Mouse (Mus musculus) hindbrain, embryonic 12.5 days (tissue): ENCODE results near the gene Grasp. TPM values are rescaled to one million over a fixed set of nuclear protein-coding genes. Genes with fewer than 3 reads are reported as not detected.

ENCODE experiments used
- ATAC-seq: fragments of 200-750 bp; cut with Nextera tagmentation; 2 replicates; pipeline ENCODE4 v1.8.0; 2017; ENCODE audit warnings: moderate TSS enrichment; ENCODE audit not compliant: low FRiP score
- H3K27ac ChIP-seq: fragments of 300-500 bp; sonication (generic); 2 replicates; pipeline ENCODE4 v1.5.1; 2016; ENCODE audit warnings: mild to moderate bottlenecking
- H3K27me3 ChIP-seq: fragments of 300-500 bp; sonication (generic); 2 replicates; pipeline ENCODE4 v1.6.1; 2016; ENCODE audit warnings: mild to moderate bottlenecking
- H3K36me3 ChIP-seq: fragments of 300-500 bp; sonication (generic); 2 replicates; pipeline ENCODE4 v1.6.1; 2016; ENCODE audit warnings: mild to moderate bottlenecking
- H3K4me1 ChIP-seq: fragments of 300-500 bp; sonication (generic); 2 replicates; pipeline ENCODE4 v1.6.1; 2016
- H3K4me2 ChIP-seq: fragments of 300-500 bp; sonication (generic); replicated peaks from 2 replicates; pipeline ENCODE4 v1.6.1; 2016; ENCODE audit warnings: mild to moderate bottlenecking
- H3K4me3 ChIP-seq: fragments of 300-500 bp; sonication (generic); 2 replicates; pipeline ENCODE4 v1.5.1; 2016; ENCODE audit warnings: mild to moderate bottlenecking
- H3K9ac ChIP-seq: fragments of 300-500 bp; sonication (generic); 2 replicates; pipeline ENCODE4 v1.6.1; 2016; ENCODE audit warnings: mild to moderate bottlenecking, moderate library complexity
- H3K9me3 ChIP-seq: fragments of 300-500 bp; sonication (generic); replicated peaks from 2 replicates; pipeline ENCODE4 v1.6.1; 2016; ENCODE audit warnings: mild to moderate bottlenecking
- WGBS: fragments of 180-500 bp; shearing (Covaris S2); methylation state at CpG from one replicate; pipeline ENCODE4 v1.1.7; 2016; 5-methylcytosine and 5-hydroxymethylcytosine counted together
- polyA plus RNA-seq: library from polyadenylated mRNA; unstranded; fragments of >200 nt; fragmentation: Nextera tagmentation; extraction: Ambion mirVana; gene quantifications from 2 replicates; pipeline ENCODE4 v1.2.1, GENCODE M21; 2016

Gene Grasp
- polyA plus RNA-seq, 1 experiment from 2014 or later = 4.8 TPM

GRCm38 (mm10) chr15:101196961-101197360, 27.0 kb upstream of the Grasp start:
- no peak for ATAC-seq
- no peaks in the 10 kb centered on the region for H3K9me3 ChIP-seq
- H3K4me1 ChIP-seq = peaks cover 10% of the 10 kb centered on the region
- H3K9ac ChIP-seq = no peak overlapping the region
- no peak overlapping the region for H3K4me3 ChIP-seq
- peaks cover 75% of the 10 kb centered on the region for H3K36me3 ChIP-seq
- no peaks in the 10 kb centered on the region for H3K27me3 ChIP-seq
- H3K4me2 ChIP-seq = no peak overlapping the region
- H3K27ac ChIP-seq = no peak overlapping the region

DNA sequence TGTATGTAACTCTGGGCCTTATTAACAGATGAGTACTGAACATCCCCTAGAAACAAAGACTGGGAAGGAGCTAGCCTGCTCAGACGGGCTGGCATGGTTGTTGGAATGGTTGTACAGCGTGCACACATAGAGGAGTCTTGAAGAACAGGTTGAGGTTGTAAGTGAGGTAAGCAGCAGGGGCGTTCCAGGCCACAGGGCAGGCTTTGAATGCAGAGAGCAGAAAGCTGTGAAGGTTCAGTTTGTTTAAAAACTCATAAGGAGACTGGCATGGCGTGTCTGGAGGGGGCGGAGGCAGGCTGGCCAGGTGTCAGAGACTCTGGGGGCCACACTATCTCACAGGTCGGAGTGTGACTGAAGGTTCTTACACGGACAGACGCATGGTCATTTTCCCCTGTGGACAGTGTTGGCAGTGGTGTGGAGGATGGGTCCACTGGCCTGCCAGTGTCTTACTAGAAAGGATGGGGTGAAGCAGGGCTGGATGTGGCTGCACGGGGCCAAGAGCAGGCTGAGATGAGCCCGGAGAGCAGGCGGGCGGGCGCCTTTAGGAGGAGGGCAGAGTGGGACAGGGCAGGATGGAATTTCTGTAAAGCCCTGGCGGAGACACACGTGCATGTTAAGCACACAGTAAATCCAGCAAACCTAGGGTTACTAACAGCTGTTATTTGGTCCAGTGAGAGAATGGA, 26.4 kb upstream of the Grasp start:
- no peak overlapping the region for H3K27ac ChIP-seq
- 88% methylated on average over 15 of the region's 15 CpGs for WGBS
- no peaks in the 10 kb centered on the region for H3K9me3 ChIP-seq
- H3K36me3 ChIP-seq = peaks cover 82% of the 10 kb centered on the region
- peak; percentile 40; the same call in 1 of the 2 replicates for ATAC-seq
- H3K27me3 ChIP-seq = no peaks in the 10 kb centered on the region
- no peak overlapping the region for H3K9ac ChIP-seq
- no peak overlapping the region for H3K4me2 ChIP-seq
- no peak overlapping the region for H3K4me3 ChIP-seq
- H3K4me1 ChIP-seq = peaks cover 4% of the 10 kb centered on the region; the same call in 1 of the 2 replicates

DNA sequence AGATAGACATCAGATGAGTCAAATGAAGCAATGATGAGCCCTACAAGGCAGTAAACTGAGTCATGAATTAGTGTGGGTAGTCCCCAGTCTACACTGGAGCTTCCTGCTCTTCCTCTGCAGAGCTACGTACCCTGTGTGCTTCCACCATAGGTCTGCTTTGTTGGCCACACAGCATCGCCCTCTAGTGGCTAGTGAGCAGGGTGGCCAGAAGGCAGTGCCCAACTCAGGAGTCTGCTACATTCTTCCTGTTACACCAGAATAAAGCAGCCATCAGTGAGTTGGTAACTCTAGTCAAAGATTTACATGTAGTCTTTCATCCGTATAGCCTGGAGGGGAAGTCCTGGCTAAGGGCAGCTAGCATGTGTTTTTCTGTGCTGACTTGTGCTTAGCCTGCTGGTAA, 25.8 kb upstream of the Grasp start:
- Histone ChIP-seq H3K9me3 (no peaks in the 10 kb centered on the region), H3K27ac (no peak overlapping the region), H3K4me3 (no peak overlapping the region), H3K4me2 (no peak overlapping the region), H3K27me3 (no peaks in the 10 kb centered on the region), H3K36me3 (peaks cover 87% of the 10 kb centered on the region), H3K4me1 (no peaks in the 10 kb centered on the region), H3K9ac (no peak overlapping the region)
- WGBS = 24% methylated on average over 3 of the region's 3 CpGs
- no peak for ATAC-seq

DNA sequence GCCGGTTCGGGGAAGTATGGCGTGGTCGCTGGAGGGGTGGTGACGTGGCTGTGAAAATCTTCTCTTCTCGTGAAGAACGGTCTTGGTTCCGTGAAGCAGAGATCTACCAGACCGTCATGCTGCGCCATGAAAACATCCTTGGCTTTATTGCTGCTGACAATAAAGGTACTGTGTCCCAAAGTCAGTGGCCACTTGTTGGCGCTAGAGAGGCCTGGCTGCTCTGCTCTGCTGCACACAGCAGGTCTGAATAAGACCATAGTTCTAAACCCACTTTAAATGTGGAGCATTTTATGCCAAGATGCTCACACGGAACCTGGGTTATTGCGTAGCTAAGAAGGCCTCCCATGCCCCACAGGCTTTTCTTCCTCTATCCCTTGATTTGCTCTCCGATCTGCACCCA, 25.1 kb upstream of the Grasp start:
- H3K9ac ChIP-seq = no peak overlapping the region
- no peaks in the 10 kb centered on the region for H3K9me3 ChIP-seq
- H3K36me3 ChIP-seq = peaks cover 90% of the 10 kb centered on the region
- H3K4me1 ChIP-seq = no peaks in the 10 kb centered on the region
- H3K27me3 ChIP-seq = no peaks in the 10 kb centered on the region
- no peak for ATAC-seq
- no peak overlapping the region for H3K27ac ChIP-seq
- H3K4me2 ChIP-seq = no peak overlapping the region
- no peak overlapping the region for H3K4me3 ChIP-seq
- WGBS = 90% methylated on average over 14 of the region's 14 CpGs

DNA sequence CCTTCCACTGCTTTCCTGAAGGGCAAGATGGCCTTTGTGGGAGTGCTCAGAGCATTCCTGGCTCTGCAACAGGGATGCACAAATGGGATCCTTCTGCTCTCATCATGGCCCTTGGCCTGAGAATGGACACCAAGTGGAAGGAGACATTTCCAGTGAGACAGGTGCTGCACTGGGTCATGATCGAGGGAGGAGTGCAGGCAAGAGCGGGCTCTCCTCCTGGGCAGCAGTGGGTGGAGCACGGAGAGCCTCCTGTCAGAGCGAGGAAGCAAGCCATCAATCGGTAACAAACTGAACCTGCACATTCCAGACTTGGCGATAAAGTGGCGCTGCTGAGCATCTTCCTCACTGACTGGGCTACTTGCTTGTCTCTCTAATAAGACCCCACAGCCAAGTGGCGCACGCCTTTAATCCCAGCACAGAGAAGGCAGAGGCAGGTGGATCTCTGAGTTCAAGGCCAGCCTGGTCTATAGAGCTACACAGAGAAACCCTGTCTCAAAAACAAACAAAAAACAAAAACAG, 23.2 kb upstream of the Grasp start:
- Histone ChIP-seq H3K36me3 (peaks cover 84% of the 10 kb centered on the region), H3K27ac (no peak overlapping the region), H3K9ac (no peak overlapping the region), H3K4me1 (no peaks in the 10 kb centered on the region), H3K4me3 (no peak overlapping the region), H3K27me3 (no peaks in the 10 kb centered on the region), H3K9me3 (no peaks in the 10 kb centered on the region), H3K4me2 (no peak overlapping the region)
- ATAC-seq = no peak
- WGBS = 95% methylated on average over 9 of the region's 9 CpGs

DNA sequence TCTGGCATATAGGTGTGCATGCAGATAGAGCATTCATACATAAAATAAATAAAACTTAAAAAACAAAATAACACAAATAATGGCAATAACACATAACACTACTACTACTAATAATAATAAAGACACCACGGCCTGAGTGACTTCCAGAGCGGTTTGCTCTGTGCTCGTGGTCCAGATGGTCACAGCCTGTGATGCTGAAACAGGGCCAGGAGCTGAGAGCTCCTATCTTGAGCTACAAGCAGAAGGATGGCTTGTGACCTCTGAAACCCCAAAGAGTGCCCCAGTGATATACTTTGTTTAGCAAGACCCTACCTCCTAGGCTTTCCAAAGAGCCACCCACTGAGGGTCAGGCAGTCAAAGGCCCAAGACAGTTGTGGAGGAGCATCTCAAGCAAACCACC, 22.6 kb upstream of the Grasp start:
- H3K4me2 ChIP-seq = no peak overlapping the region
- peaks cover 84% of the 10 kb centered on the region for H3K36me3 ChIP-seq
- H3K27me3 ChIP-seq = no peaks in the 10 kb centered on the region
- no peaks in the 10 kb centered on the region for H3K4me1 ChIP-seq
- H3K27ac ChIP-seq = no peak overlapping the region
- H3K4me3 ChIP-seq = no peak overlapping the region
- no peaks in the 10 kb centered on the region for H3K9me3 ChIP-seq
- no peak for ATAC-seq
- H3K9ac ChIP-seq = no peak overlapping the region
- WGBS = 93% methylated on average over 3 of the region's 3 CpGs

DNA sequence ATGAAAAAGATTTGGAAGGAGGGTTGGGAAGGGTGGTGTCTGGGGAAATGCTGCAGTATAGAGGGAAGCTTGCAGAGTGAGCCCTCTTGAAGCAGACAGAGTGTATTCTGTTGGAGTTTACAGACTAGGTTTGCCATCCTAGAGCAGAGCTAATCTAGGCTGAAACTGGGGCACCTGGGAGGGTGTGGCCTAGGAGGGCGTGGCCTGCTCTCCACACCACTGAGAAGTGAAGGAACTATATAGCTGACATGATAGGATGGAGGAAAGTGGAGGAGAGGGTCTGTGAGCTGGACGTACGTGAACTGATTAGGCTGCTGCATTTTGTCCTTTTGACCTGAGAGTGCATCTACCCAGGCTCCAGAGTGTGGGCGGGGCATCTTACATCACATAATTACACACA, 20.3 kb upstream of the Grasp start:
- WGBS = 80% methylated on average over 4 of the region's 4 CpGs
- ATAC-seq = no peak
- H3K27me3 ChIP-seq = no peaks in the 10 kb centered on the region
- H3K4me2 ChIP-seq = no peak overlapping the region
- no peak overlapping the region for H3K9ac ChIP-seq
- peaks cover 92% of the 10 kb centered on the region for H3K36me3 ChIP-seq
- H3K4me3 ChIP-seq = no peak overlapping the region
- H3K4me1 ChIP-seq = no peaks in the 10 kb centered on the region
- no peak overlapping the region for H3K27ac ChIP-seq
- no peaks in the 10 kb centered on the region for H3K9me3 ChIP-seq

DNA sequence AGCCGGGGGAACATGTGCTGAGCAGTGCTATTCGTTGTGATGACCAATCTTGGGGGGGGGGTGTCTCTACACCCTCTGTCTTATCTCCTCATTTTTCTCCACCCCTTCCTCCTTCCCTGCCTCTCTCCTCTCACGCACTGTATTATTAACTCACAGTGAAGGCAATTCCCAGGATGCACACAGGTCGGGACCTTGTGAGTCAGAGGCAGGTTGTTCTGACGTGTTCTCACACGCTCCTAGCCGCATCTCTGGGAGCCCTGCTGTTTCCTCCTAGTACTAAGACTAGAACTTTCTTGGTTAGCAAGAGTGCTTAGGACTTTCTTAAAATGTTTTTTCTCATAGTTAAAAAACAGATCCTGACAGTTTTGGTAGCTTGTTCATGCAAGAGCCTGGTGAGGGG, 19.2 kb upstream of the Grasp start:
- 80% methylated on average over 7 of the region's 7 CpGs for WGBS
- Histone ChIP-seq H3K9ac (no peak overlapping the region), H3K27ac (no peak overlapping the region), H3K4me2 (no peak overlapping the region), H3K36me3 (peaks cover 92% of the 10 kb centered on the region), H3K4me3 (no peak overlapping the region), H3K4me1 (no peaks in the 10 kb centered on the region), H3K27me3 (no peaks in the 10 kb centered on the region), H3K9me3 (no peaks in the 10 kb centered on the region)
- no peak for ATAC-seq

DNA sequence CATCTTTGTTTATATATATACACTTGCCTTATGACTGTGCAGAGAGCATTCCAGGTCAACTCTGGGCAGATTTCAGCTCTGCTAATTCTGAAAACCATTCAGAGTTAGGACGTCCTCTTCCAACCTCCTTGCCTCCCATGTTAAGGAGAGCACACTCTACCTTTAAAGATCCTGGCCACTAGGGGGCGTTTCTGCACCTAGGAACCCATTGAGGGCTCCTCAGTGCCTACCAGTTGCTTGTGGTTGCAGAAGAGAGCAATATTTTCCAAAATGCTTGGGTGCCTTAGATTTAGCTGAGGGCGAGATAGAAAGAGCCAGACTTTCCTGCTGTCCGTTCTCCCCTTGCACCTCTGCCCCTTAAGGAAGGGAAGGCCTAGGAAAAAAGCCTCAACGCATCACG, 13.8 kb upstream of the Grasp start:
- WGBS = 63% methylated on average over 6 of the region's 6 CpGs
- ATAC-seq = no peak
- no peaks in the 10 kb centered on the region for H3K9me3 ChIP-seq
- no peak overlapping the region for H3K9ac ChIP-seq
- no peaks in the 10 kb centered on the region for H3K27me3 ChIP-seq
- no peak overlapping the region for H3K4me2 ChIP-seq
- no peak overlapping the region for H3K4me3 ChIP-seq
- H3K4me1 ChIP-seq = no peaks in the 10 kb centered on the region
- H3K36me3 ChIP-seq = peaks cover 84% of the 10 kb centered on the region
- no peak overlapping the region for H3K27ac ChIP-seq

DNA sequence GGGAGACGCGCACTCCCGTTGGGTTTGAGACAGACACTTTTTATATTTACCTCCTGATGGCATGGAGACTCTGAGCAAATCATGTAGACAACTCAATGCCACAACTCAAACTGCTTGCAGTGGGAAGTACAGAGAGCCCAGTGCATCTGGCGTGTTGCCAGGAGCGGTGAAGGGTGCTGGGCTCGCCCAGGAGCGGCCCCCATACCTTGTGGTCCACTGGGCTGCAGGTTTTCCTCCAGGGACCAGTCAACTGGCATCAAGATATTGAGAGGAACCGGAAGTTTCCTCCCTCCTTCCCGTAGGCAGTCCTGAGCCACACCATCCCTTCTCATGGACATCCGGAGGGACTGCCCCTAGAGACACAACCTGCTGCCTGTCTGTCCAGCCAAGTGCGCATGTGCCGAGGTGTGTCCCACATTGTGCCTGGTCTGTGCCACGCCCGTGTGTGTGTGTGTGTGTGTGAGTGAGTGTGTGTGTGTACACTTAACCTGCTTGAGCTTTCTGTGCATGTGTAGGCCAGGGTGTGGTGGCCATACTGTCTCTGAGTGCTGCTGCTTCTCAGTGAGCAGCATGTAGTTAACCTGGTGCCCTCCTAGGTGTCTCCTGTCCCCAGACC, 12.9 kb upstream of the Grasp start:
- Histone ChIP-seq H3K36me3 (peaks cover 80% of the 10 kb centered on the region), H3K4me2 (no peak overlapping the region), H3K27me3 (no peaks in the 10 kb centered on the region), H3K9ac (0 out of 2 replicates have a peak overlapping the region, but pooled peaks have one; percentile 2), H3K4me3 (no peak overlapping the region), H3K9me3 (no peaks in the 10 kb centered on the region), H3K27ac (no peak overlapping the region), H3K4me1 (no peaks in the 10 kb centered on the region)
- WGBS = 95% methylated on average over 14 of the region's 14 CpGs
- ATAC-seq = no peak

DNA sequence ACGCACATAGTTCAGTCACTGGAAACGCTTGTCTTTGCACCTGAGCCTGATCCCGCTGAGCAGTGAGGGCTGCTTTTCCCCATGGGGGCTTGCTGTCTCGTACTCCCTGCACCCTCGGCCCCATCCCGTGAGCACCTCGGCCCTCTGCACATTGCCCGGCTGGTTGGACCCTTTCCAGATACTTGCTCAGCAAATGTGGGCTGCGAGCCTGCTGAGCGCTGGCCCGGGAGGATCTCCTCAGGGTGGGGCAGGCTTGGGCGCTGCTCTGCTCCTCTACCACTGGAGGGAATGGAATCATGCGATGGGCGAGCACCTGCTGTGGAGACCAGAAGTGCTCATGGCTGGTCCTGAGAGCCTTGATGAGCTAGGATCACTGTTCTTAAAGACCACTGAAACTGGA, 11.6 kb upstream of the Grasp start:
- WGBS = 86% methylated on average over 14 of the region's 14 CpGs
- ATAC-seq = no peak
- peaks cover 66% of the 10 kb centered on the region for H3K36me3 ChIP-seq

DNA sequence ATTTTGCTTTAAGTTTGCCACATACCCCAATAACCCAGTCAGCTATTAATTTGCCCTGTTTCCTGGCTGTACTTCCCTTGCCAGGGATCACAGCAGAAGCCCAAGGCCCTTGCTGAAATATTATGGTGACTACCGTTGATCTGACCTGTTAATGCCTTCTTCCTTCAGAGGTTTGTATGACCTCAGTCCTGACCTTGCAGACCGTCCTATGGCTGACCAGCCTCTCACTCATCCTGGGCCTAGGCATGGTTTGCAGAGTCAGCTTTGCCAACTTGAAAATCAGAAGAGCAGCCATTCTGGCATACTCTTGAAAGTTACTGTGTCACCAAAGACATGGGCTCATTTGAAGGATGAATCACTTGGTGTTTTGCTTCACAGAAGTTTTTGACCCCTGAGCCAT, 8.9 kb upstream of the Grasp start:
- Histone ChIP-seq H3K9me3 (no peaks in the 10 kb centered on the region), H3K4me1 (peaks cover 5% of the 10 kb centered on the region)
- 75% methylated on average over 2 of the region's 2 CpGs for WGBS

More for the DNA sequence above, 11.6 kb upstream of the Grasp start:
- no peaks in the 10 kb centered on the region for H3K9me3 ChIP-seq
- H3K4me3 ChIP-seq = no peak overlapping the region
- H3K9ac ChIP-seq = no peak overlapping the region
- no peak overlapping the region for H3K4me2 ChIP-seq
- no peaks in the 10 kb centered on the region for H3K27me3 ChIP-seq
- H3K27ac ChIP-seq = 0 out of 2 replicates have a peak overlapping the region, but pooled peaks have one; percentile 7
- no peaks in the 10 kb centered on the region for H3K4me1 ChIP-seq

GRCm38 (mm10) chr15:101216036-101216435, 8.0 kb upstream of the Grasp start:
- Histone ChIP-seq H3K27me3 (no peaks in the 10 kb centered on the region), H3K9me3 (no peaks in the 10 kb centered on the region), H3K36me3 (peaks cover 30% of the 10 kb centered on the region), H3K4me1 (peaks cover 14% of the 10 kb centered on the region), H3K4me2 (no peak overlapping the region), H3K9ac (no peak overlapping the region), H3K4me3 (no peak overlapping the region), H3K27ac (no peak overlapping the region)
- ATAC-seq = no peak
- 77% methylated on average over 4 of the region's 4 CpGs for WGBS

More for the DNA sequence above, 8.9 kb upstream of the Grasp start:
- H3K36me3 ChIP-seq = peaks cover 39% of the 10 kb centered on the region
- H3K4me2 ChIP-seq = no peak overlapping the region
- H3K27me3 ChIP-seq = no peaks in the 10 kb centered on the region
- no peak overlapping the region for H3K4me3 ChIP-seq
- no peak overlapping the region for H3K9ac ChIP-seq
- no peak overlapping the region for H3K27ac ChIP-seq
- ATAC-seq = no peak
